Mouse (Mus musculus) bone marrow macrophage, adult 2 months (primary cell): ENCODE data around the gene Trafd1. TPM values are rescaled to one million over a fixed set of nuclear protein-coding genes. Genes with fewer than 3 reads are reported as not detected.

ENCODE experiments used
- H3K27ac ChIP-seq: 2 replicates; pipeline ENCODE4 v1.5.1; 2012; ENCODE audit warnings: low read depth, low read length; ENCODE audit not compliant: insufficient read depth
- H3K4me1 ChIP-seq: 2 replicates; pipeline ENCODE4 v1.6.1; 2012; ENCODE audit warnings: low read length; ENCODE audit not compliant: control insufficient read depth, insufficient read depth
- H3K4me3 ChIP-seq: 2 replicates; pipeline ENCODE4 v1.5.1; 2012; ENCODE audit warnings: mild to moderate bottlenecking, low read length, moderate library complexity; ENCODE audit not compliant: insufficient read depth
- CTCF ChIP-seq: IDR thresholded peaks from 2 replicates; pipeline ENCODE4 v1.5.1; 2012; ENCODE audit warnings: low read depth, mild to moderate bottlenecking, low read length, moderate library complexity
- POLR2A ChIP-seq: IDR thresholded peaks from 2 replicates; pipeline ENCODE4 v1.6.1; 2012; ENCODE audit warnings: mild to moderate bottlenecking, low read depth, low read length, borderline replicate concordance
- polyA plus RNA-seq: library from polyadenylated mRNA; stranded (reverse); fragments of >200 nt; gene quantifications from 2 replicates; pipeline ENCODE4 v1.2.4, GENCODE M21; 2012; ENCODE audit not compliant: missing spikeins, insufficient read depth, insufficient read length

Trafd1 gene
- 233 and 235 TPM in 2 replicates for polyA plus RNA-seq

DNA sequence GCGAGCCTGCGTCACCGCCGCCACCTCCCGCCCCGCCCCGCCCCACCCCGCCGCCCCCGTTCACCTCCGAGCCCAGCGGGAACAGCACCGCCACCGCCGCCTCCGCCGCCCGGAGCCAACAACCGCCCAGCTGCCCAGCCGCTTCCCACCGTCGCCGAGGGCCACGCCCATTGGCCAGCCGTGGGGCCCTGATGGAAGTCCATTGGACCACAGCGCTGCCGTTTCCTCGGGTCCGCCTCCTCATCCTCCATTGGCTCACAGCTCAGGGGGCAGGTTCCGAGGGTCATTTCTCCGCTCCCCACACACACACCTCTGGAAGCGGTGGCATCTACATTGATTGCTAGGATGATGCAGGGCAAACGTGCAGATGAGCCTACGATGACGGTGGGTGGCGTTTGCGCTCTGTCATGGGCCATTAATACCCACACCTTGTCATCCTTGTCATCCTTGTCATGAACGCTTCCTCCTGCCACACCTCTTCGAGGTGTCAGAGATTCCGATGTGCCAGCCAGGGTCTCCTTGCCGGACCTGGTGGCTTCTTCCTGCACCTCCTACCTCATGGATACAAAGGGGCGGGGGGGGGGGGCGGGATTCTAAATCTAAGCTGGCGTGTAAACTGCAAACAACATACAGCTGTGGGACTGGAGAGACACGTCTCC is at the start of gene Trafd1:
TSS of gene Trafd1 (minus strand) at position 172 of the 659 bp plus-strand sequence.
- peak within 1 kb of the TSS; percentile 70 for H3K4me3 ChIP-seq
- H3K27ac ChIP-seq = peak within 1 kb of the TSS; percentile 76
- TF ChIP-seq CTCF (no peak), POLR2A (no peak)
- H3K4me1 ChIP-seq = peaks cover 31% of the 10 kb centered on the region

- no peak for TF ChIP-seq POLR2A
- TF ChIP-seq CTCF = no peak
- no peak overlapping the region for H3K27ac ChIP-seq
- H3K4me3 ChIP-seq = no peak overlapping the region
- peaks cover 28% of the 10 kb centered on the region for H3K4me1 ChIP-seq
Observed at GRCm38 (mm10) chr5:121428954-121429353, 43.5 kb upstream of the Trafd1 start.

DNA sequence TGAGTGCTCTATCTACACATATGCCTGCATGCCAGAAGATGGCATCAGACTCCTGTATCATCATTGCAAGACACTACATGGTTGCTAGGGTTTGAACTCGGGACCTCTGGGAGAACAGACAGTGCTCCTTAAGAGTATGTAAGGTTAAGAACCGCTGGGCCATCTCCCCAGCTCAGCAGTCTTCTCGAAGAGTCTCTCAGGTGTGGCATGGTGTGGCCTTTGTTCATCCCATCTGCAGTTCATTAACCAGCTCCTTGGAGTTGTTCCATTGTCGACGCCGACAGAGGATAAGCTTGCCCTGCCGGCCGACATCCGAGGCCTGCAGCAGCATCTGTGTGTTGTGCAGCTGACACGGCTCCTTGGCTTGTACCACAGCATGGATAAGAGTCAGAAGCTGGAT is 37.9 kb upstream of the Trafd1 start:
- no peak for TF ChIP-seq CTCF
- TF ChIP-seq POLR2A = no peak
- Histone ChIP-seq H3K4me3 (no peak overlapping the region), H3K4me1 (peaks cover 34% of the 10 kb centered on the region), H3K27ac (no peak overlapping the region)

DNA sequence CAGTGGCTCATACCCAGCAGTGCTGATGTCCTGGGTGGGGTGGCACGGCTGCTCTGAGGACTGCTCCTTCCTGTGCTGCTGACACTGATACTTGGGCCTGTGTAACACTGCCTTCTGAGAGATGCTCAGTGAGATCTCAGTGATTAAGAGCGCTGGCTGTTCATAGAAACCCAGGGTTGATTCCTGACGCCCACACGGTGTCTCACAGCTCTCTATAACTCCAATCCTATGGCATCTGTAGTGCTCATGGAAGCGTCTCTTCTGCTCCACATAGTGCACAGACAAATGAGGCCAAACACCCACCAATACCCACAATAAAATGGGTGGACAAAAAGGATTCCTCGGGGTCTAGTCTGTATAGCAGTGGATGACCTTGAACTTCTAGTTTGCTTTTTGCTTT is 37.4 kb upstream of the Trafd1 start:
- Histone ChIP-seq H3K4me3 (no peak overlapping the region), H3K27ac (no peak overlapping the region), H3K4me1 (peaks cover 31% of the 10 kb centered on the region)
- no peak for TF ChIP-seq CTCF
- no peak for TF ChIP-seq POLR2A

DNA sequence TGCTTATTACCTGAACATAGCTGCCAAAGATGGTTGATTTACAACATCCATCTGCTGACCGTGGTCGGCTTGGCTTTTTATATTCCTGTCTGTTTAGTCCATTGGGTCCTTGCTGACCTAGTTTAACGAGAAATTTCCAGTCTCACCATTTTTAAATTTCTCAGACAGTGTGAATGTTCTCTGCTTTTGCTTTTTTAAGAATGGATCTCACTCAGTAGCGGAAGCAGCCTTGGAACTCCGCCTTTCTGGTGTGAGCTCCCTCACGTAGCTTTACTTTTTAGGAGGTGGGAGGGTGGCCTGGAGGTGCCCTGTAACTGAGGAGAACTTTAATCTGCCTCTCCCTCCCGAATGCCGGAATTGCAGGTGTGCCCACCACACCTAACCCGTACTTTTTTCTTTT is 35.3 kb upstream of the Trafd1 start:
- Histone ChIP-seq H3K4me1 (peaks cover 14% of the 10 kb centered on the region), H3K27ac (no peak overlapping the region), H3K4me3 (no peak overlapping the region)
- TF ChIP-seq POLR2A (no peak), CTCF (no peak)

GRCm38 (mm10) chr5:121410975-121411374 is 25.5 kb upstream of the Trafd1 start:
- no peak overlapping the region for H3K27ac ChIP-seq
- H3K4me3 ChIP-seq = no peak overlapping the region
- peaks cover 14% of the 10 kb centered on the region for H3K4me1 ChIP-seq
- TF ChIP-seq CTCF = no peak
- no peak for TF ChIP-seq POLR2A

DNA sequence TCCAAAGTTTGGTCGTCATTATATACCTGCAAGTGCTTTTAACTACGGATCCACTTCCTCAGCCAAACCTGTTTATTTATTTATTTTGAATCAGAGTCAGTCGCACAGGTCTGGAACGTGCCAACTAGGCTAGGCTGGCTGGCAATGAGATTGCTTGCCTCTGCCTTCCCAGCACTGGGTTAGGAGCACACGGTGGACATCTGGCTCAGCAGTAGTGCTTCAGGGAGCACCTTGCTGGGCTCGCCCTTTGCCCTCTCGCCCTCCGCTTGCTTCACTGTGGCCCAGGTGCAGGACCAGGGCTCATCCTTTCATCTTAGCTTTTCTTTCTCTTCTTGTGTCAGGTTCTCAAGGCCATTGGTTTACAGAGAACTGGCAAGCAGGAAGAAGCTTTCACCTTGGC is 22.4 kb upstream of the Trafd1 start:
- H3K4me1 ChIP-seq = peaks cover 14% of the 10 kb centered on the region
- TF ChIP-seq CTCF (no peak), POLR2A (no peak)
- no peak overlapping the region for H3K4me3 ChIP-seq
- H3K27ac ChIP-seq = no peak overlapping the region

DNA sequence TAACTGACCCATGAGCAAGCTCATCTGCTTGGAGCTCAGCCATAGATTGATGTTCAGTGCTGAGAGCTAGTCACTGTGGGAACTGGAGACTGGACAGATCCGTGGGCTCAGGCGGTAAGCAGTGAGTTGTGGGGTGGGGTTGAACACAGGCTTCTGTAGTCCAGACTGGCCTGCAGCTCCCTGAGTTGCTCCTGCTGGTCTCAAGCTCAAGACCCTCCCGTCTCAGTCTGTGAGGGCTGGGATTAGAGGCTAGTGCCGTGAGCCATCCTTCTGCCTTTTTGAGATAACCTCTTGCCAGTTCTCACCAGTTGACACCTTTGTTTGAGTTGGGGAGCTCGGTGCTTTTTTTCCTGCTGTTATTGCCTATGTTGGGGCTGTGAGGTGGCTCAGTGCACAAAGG is 15.4 kb upstream of the Trafd1 start:
- Histone ChIP-seq H3K4me1 (peaks cover 19% of the 10 kb centered on the region), H3K4me3 (no peak overlapping the region), H3K27ac (no peak overlapping the region)
- TF ChIP-seq CTCF = no peak
- no peak for TF ChIP-seq POLR2A

- Histone ChIP-seq H3K27ac (peak overlapping the region; percentile 26), H3K4me3 (peak overlapping the region; percentile 96), H3K4me1 (peaks cover 19% of the 10 kb centered on the region)
- TF ChIP-seq CTCF = no peak
- TF ChIP-seq POLR2A = no peak
Observed at GRCm38 (mm10) chr5:121400064-121400463, 14.6 kb upstream of the Trafd1 start.

DNA sequence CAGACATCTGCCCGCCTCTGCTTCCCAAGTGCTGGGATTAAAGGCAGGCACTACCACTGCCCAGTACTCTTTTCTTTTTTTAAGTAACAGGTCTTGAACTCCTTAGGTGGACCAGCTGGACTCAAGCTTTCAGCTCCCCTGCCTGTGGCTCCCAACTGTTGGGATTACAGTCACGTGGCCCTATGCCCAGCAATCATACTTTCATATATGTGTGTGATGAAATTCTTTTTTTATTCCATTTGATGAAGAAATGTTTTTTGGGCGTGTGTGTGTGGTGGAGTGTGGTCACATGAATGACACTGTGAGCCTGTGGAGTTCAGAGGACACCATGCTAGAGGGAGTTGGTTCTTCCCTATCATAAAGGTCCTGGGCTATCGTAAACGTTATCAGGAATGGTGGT is 14.1 kb upstream of the Trafd1 start:
- Histone ChIP-seq H3K27ac (peak overlapping the region; percentile 26), H3K4me1 (peaks cover 19% of the 10 kb centered on the region), H3K4me3 (peak overlapping the region; percentile 96)
- TF ChIP-seq CTCF (no peak), POLR2A (no peak)

DNA sequence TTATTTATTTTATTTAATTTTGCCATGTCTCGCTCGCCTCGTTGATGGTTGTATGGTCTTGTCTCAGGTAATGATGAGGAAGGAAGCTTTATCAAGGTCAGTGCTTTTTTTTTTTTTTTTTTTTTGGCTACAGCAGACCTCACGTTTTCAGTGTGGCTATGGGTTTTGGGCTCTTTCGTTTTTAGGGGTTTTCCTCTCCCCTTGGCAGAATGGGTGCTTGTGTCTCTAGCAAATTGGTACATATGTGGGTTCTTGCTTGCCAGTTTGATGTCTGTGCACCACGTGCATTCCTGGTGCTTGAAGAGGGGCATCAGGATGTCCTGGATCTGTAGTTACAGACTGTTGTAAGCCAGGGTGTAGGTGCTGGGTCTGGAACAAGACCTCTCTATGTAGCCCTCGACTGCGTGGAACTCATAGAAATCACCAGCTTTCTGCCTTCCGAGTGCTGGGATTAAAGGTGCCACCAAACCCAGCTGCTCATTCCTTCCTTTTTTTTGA is 13.6 kb upstream of the Trafd1 start:
- Histone ChIP-seq H3K4me3 (peak overlapping the region; percentile 96), H3K27ac (peak overlapping the region; percentile 26), H3K4me1 (peaks cover 19% of the 10 kb centered on the region)
- TF ChIP-seq POLR2A (no peak), CTCF (no peak)
